Mouse (Mus musculus) left cerebral cortex, postnatal 36 days (tissue): ENCODE results near the gene Dbr1. TPM values are rescaled to one million over a fixed set of nuclear protein-coding genes. Genes with fewer than 3 reads are reported as not detected.

Source experiments
- DNase-seq, 2 experiments: peaks; one replicate each; pipeline ENCODE4 v3.0.0; 2021 to 2022; ENCODE audit warnings: low spot score in 2 of 2, mixed read lengths in 1 of 2
- intact Hi-C: fragments of 180-260 bp; cut with DNase I; formaldehyde crosslinking; loops from one replicate; pipeline ENCODE4 v1.15.1; 2025
- total RNA-seq, 2 experiments: library from RNA; stranded (reverse); gene quantifications; 2 replicates each; pipeline ENCODE4 v1.2.3; 2021

Dbr1 gene
- total RNA-seq, 2 experiments from 2014 or later: 13.2 to 13.3 TPM

DNA sequence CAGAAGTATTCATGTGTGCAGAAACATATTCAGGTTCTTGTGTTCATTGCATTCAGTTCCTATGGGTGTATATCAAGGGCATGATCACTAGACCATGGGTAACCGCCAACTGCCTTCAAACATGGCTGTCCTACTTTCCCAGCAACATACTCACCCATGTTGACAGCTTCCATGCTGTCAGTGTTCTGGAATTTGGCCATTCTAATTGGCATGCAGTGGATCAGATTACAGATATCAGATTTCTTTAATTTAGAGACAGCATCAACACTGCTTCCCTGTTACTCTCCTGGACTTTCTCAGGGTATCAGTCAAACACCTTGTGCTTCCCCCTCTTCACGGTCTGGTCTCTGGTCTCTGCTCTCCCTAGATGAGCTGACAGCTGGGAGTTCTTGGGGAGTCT, 28.0 kb downstream of the Dbr1 start:
- intact Hi-C loops: no loop called here
- DNase-seq: no peak

DNA sequence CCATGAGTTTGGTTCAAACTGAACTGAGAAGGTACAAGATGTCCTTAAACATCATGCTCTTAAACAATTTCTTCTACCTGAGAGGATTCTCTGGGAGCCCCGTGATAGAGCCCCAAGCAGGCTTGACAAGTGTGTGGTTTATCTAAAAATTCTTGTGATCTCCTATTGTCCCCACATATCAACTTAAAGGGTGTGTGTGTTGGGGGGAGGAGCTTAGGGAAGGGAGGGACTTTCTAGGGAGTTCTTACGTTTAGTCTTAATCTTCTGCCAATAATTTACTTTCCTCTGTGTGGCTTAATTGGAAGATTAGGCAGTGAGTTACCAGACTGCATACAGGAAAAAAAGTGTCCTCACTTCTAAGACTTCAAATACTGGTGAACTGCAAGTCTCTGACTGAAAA, 36.6 kb downstream of the Dbr1 start, which contains the start of gene A4gnt:
Gene A4gnt, plus strand, starts transcription at position 301 of the 400 bp plus-strand sequence.
- intact Hi-C loops: no loop called here
- no peak for DNase-seq

DNA sequence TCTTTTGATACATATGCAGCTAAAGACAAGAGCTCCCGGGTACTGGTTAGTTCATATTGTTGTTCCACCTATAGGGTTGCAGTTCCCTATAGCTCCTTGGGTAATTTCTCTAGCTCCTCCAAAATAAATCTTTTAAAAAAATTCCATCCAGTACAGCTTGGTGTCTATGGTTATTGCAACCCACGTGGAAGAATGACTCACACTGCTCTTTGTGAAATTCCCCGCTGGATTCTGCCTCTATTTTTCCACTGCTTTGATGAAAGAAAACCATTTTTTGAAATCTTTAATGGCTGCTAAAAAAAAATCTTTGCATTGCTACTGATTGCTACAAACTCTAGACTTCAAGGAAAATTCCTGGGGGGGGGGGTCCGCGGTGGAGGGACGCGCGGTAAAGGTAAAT, 44.1 kb downstream of the Dbr1 start:
- intact Hi-C loops: no loop called here
- no peak for DNase-seq

DNA sequence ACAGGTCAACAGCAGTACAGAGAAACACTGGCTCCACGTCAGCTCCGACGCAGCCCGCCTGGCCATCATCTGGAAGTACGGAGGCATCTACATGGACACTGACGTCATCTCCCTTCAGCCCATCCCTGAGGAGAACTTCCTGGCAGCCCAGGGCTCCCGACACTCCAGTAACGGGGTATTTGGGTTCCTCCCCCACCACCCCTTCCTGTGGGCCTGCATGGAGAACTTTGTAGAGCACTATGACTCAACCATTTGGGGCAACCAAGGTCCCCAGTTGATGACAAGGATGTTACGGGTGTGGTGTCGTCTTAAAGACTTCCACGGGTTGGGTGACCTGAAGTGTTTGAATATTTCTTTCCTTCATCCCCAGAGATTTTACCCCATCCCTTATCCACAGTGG, 44.6 kb downstream of the Dbr1 start:
- intact Hi-C loops: no loop called here
- DNase-seq: no peak

DNA sequence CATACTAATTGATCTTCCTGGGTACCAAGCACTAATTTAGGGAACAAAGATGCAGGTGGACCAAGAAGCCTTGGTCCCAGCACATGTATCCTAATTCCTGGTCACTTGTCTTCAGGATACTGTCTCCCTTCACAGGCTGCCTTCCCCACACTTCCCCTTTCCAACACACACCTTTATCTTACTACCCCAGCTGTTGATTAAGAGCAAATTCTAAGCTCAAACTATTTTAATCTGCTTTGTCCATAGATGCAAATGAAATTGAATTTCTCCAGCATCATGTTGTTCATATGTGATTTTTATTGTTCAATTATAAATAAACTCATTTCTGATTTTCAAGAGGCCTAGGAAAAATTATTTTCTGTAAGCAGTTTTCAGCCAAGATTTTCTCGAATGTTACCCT, 46.4 kb downstream of the Dbr1 start:
- no peak for DNase-seq
- intact Hi-C loops: no loop called here

DNA sequence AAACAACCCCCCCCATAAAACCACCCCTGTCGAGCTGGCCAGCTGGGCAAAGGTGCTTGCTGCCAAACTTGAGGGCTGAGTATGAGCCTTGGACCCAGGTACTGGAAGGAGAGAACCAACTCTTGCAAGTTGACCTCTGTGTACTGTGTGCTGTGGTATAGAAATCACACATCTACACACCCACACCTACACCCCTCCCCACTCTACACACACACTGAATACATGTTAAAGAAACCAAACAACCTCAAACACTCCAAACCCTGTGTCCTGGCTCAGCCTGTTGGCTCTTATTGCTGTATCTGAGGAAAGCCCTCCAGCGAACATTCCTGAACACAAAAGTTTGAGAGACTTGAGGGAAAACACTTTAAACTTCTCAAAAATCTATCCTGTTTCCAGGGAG, 47.4 kb downstream of the Dbr1 start:
- intact Hi-C loops: no loop called here
- no peak for DNase-seq

DNA sequence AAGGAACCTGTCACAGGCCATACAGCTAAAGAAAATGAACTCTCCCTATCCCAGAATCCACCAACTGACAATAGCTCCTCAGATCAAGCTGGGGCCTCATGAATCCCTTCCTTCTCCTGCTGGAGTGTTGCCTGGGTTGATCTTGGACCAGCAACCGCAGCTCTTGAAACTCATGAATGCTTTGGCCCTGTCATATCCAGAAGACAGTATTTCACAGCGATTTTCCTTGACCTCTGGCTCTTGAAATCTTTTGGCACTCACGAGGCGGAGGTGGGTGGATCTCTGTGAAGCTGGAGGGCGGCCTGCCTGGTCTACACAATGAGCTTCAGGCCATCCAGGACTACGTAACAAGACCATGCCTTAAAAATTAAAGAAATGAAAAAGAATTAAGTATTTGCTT, 48.5 kb downstream of the Dbr1 start:
- intact Hi-C loops: no loop called here
- DNase-seq: no peak

DNA sequence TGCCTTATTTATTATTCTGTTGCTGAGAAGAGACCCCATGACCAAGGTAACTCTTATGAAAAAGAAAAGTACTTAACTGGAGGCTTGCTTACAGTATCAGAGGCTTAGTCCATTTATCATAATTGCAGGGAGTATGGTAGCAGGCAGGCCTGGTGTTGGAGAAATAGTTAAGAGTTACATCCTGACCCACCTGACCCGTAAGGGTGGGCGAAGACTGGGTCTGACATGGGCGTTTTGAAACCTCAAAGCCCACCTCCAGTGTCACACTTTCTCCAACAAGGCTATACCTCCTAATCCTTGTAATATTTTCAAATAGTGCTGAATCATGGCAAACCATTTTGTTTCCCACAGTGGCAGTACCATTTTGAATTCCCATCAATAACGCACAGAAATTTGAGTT, 53.0 kb downstream of the Dbr1 start:
- intact Hi-C loops: no loop called here
- no peak for DNase-seq

DNA sequence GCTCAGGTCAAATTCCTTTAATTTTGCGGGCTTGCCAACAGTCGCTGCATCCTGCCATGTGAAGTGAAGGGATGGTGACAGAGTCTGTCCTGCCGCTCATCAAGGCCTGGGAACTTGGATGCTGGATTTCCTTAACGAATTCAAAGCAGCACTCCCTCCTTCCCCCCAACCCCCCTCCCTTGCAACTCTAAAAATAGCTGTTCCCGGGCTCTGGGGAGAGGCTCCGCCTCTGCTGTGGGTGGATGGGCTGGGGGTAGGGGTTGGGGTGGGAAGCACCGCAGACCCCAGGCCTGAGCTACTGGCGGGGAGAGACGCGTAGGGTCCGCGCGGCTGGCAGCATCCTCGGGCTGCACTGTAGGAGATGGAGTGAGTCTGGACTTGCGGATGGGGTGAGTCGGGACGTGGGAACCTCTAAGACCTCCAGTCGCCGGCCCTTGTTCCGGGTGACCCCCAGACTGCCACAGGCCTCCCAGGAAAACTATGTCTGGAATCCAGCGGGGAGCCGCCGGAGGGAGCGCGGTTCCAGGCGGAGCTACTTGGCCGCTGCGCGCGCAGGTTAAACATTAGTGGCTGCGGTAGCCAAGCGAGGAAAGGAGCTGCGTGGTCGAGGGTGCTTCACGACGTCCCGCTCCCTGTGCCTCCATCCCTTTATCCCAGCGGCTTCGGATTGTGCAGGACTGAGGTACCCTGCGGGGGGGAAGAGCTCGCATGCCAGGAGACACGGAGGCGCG, 53.8 kb downstream of the Dbr1 start, which contains the start of gene Dzip1l:
Gene Dzip1l, plus strand, starts transcription at position 216 of the 731 bp plus-strand sequence.
- intact Hi-C loops: loop anchor here (5.0 kb wide), 1 partner anchor 42 kb away; no protein-coding TSS in a partner anchor
- peak; percentile 80 to 83 for DNase-seq

DNA sequence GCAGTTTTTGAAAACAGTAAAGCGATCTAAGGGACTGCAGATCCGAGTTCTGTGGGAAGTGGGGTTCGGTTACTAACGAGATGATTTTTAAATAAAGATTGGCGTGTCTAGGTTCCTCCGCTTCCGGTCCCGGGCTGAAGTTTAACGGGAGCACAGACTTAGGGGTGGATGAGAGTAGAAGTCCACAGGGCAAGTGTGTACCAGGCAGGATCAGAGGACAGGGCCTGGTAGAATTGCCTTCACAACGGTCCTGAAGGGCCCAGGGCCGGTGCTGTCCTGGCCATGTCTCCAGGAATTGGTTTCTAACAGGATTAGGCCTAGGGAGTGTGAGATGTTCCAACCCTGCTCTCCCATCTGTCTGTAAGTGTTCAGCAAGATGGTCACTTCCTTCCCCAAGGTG, 54.5 kb downstream of the Dbr1 start:
- intact Hi-C loops: loop anchor here (5.0 kb wide), 1 partner anchor 43 kb away; no protein-coding TSS in a partner anchor

DNA sequence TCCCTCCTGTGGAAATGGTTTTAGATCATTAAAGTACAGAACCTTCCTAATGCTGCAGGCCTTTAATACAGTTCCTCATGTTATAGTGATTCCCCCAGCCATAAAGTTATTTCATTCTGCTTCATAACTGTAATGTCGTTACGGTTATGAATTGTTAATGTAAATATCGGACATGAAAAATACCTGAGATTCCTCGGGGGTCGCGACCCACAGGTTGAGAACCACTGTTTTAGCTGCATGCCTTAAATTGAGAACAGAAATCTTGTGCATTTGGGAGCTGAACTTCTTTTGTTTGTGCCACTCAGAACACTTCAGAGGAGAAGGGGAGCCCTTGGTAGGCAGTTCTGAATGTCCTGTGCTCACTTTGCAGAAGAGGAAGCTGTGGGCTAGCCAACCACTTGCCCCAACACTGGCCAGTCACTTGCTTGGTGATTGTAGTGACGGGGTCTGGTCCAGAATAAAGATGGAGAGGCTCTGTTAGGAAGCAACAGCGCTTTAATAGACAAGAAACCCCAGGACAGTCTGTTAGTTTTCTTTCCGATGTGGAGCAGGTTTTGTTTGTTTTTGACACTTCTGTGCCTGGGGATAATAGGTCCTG, 55.0 kb downstream of the Dbr1 start:
- intact Hi-C loops: loop anchor here (5.0 kb wide), 1 partner anchor 43 kb away; no protein-coding TSS in a partner anchor

More for the DNA sequence above, 54.5 kb downstream of the Dbr1 start:
- DNase-seq: no peak

DNA sequence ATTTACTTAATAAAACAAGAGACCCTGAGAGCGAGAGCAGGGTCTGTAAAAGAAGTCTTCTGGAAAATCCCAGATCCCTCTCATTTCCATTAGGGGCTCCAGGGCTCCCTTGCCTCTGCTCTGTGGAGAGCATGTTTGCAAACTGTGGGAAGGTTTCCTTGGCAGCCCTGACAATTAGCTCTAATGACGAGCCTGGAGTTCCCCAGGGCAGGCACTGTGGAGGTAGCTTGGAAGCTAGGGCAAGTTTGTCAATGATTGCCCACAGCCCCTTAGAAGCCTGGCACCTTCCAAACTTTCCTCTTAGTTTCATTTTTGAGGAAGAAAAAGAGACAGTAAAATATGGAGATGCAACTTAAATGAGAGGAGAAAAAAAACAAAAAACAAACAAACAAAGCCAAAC, 56.2 kb downstream of the Dbr1 start:
- intact Hi-C loops: loop anchor here (5.0 kb wide), 1 partner anchor 44 kb away; no protein-coding TSS in a partner anchor
- DNase-seq: no peak

More for the DNA sequence above, 55.0 kb downstream of the Dbr1 start:
- DNase-seq: peak in 1 of 2 experiments; percentile 17

DNA sequence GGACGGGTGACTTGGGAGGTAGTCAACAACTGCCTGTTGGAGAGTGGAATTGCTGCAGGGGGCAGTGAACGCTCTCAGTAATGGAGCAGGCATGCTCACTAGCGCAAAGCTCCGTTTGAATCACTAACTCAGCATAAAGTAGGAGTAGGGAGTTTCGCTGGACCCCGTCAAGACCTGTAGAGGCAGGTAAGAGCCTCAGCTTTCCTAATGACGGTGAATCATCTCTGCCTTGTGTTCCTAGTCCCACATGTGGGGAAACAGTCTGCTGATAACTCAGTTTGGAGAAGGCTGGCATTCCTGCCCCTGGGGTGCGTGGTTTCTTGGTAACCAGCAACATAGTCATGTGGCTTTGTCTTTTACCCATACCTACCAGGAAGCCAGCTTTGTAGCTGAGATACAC, 56.7 kb downstream of the Dbr1 start:
- intact Hi-C loops: loop anchor here (5.0 kb wide), 1 partner anchor 45 kb away; no protein-coding TSS in a partner anchor
- no peak for DNase-seq

Other genes with a start within 250 kb of the Dbr1 start
- gene Esyt3, start 217.2 kb upstream of the Dbr1 start, total RNA-seq: 1 to 10 TPM; 1.1 to 1.2 TPM
- 100 to 1,000 TPM; 151 to 157 TPM for gene Mras, start 138.4 kb upstream of the Dbr1 start, total RNA-seq
- gene Nme9, start 124.3 kb upstream of the Dbr1 start, total RNA-seq: not detected
- 10 to 100 TPM; 49.5 to 52.4 TPM for gene Armc8, start 6.9 kb upstream of the Dbr1 start, total RNA-seq
- gene A4gnt, start 36.7 kb downstream of the Dbr1 start, total RNA-seq: under 1 TPM; 0.23 to 0.25 TPM
- 10 to 100 TPM; 21.6 to 29.7 TPM for gene Dzip1l, start 53.7 kb downstream of the Dbr1 start, total RNA-seq
- not detected for gene Cldn18, start 141.5 kb downstream of the Dbr1 start, total RNA-seq